Mouse (Mus musculus): Measurements from ENCODE around the gene Ubqln5. TPM values are rescaled to one million over a fixed set of nuclear protein-coding genes. Genes with fewer than 3 reads are reported as not detected.

Gene Ubqln5
- not detected for polyA plus RNA-seq (2017; shearing (Covaris generic))

GRCm38 (mm10) chr7:104129726-104130125, at the start of gene Ubqln5:
Ubqln5 (minus strand) TSS chr7:104129826.

GRCm38 (mm10) chr7:104150456-104150855, 20.8 kb upstream of the Ubqln5 start, which contains the start of gene Ubqlnl:
Ubqlnl (minus strand) TSS chr7:104150556.

GRCm38 (mm10) chr7:104143179-104143578, 13.6 kb upstream of the Ubqln5 start, which contains the start of gene Ubqln3:
Ubqln3 (minus strand) TSS chr7:104143279.

GRCm38 (mm10) chr7:104137305-104137704, 7.7 kb upstream of the Ubqln5 start, which contains the start of gene Olfr643:
Olfr643 (minus strand) TSS chr7:104137405.

GRCm38 (mm10) chr7:104104757-104104972, 25.0 kb downstream of the Ubqln5 start, which contains the start of gene Olfr646:
Olfr646 (plus strand) TSS chr7:104104873.

GRCm38 (mm10) chr7:104085365-104085764, 44.3 kb downstream of the Ubqln5 start, which contains the start of gene Olfr645:
Olfr645 (minus strand) TSS chr7:104085465.

Other genes starting within 250 kb of the Ubqln5 start
- not detected for gene Olfr66, start 243.6 kb downstream of the Ubqln5 start, polyA plus RNA-seq (2017; shearing (Covaris generic))
- gene Olfr64, start 235.3 kb downstream of the Ubqln5 start, polyA plus RNA-seq (2017; shearing (Covaris generic)): under 1 TPM; 0.05 to 0.42 TPM
- gene Olfr65, start 226.3 kb downstream of the Ubqln5 start, polyA plus RNA-seq (2017; shearing (Covaris generic)): not detected
- gene Olfr631, start 201.0 kb downstream of the Ubqln5 start, polyA plus RNA-seq (2017; shearing (Covaris generic)): not detected
- not detected for gene Olfr632, start 195.5 kb downstream of the Ubqln5 start, polyA plus RNA-seq (2017; shearing (Covaris generic))
- gene Olfr633, start 185.4 kb downstream of the Ubqln5 start, polyA plus RNA-seq (2017; shearing (Covaris generic)): not detected
- gene Olfr635, start 158.7 kb downstream of the Ubqln5 start, polyA plus RNA-seq (2017; shearing (Covaris generic)): under 1 TPM; 0.06 to 0.16 TPM
- not detected for gene Olfr638, start 131.1 kb downstream of the Ubqln5 start, polyA plus RNA-seq (2017; shearing (Covaris generic))
- gene Olfr639, start 112.5 kb downstream of the Ubqln5 start, polyA plus RNA-seq (2017; shearing (Covaris generic)): under 1 TPM; 0.04 to 0.12 TPM
- gene Olfr640, start 104.3 kb downstream of the Ubqln5 start, polyA plus RNA-seq (2017; shearing (Covaris generic)): not detected
- gene Olfr641, start 94.4 kb downstream of the Ubqln5 start, polyA plus RNA-seq (2017; shearing (Covaris generic)): not detected
- gene Olfr642, start 77.2 kb downstream of the Ubqln5 start, polyA plus RNA-seq (2017; shearing (Covaris generic)): under 1 TPM in 1 of 2 experiments, not detected in 1; 0.06 TPM
- gene 4930516K23Rik, start 68.4 kb downstream of the Ubqln5 start, polyA plus RNA-seq (2017; shearing (Covaris generic)): under 1 TPM; 0.05 to 0.47 TPM
- gene Olfr644, start 58.0 kb downstream of the Ubqln5 start, polyA plus RNA-seq (2017; shearing (Covaris generic)): under 1 TPM in 1 of 2 experiments, not detected in 1; 0.17 TPM
- under 1 TPM in 1 of 2 experiments, not detected in 1; 0.29 TPM for gene Olfr645, start 44.4 kb downstream of the Ubqln5 start, polyA plus RNA-seq (2017; shearing (Covaris generic))
- gene Olfr646, start 25.0 kb downstream of the Ubqln5 start, polyA plus RNA-seq (2017; shearing (Covaris generic)): under 1 TPM in 1 of 2 experiments, not detected in 1; 0.31 TPM
- not detected for gene Olfr643, start 7.6 kb upstream of the Ubqln5 start, polyA plus RNA-seq (2017; shearing (Covaris generic))
- not detected for gene Ubqln3, start 13.5 kb upstream of the Ubqln5 start, polyA plus RNA-seq (2017; shearing (Covaris generic))
- gene Ubqlnl, start 20.7 kb upstream of the Ubqln5 start, polyA plus RNA-seq (2017; shearing (Covaris generic)): not detected
- gene Olfm5, start 35.0 kb upstream of the Ubqln5 start, polyA plus RNA-seq (2017; shearing (Covaris generic)): under 1 TPM in 1 of 2 experiments, not detected in 1; 0.07 TPM
- under 1 TPM in 1 of 2 experiments, not detected in 1; 0.10 TPM for gene Olfr648, start 53.6 kb upstream of the Ubqln5 start, polyA plus RNA-seq (2017; shearing (Covaris generic))
- gene Olfr649, start 66.2 kb upstream of the Ubqln5 start, polyA plus RNA-seq (2017; shearing (Covaris generic)): not detected
- gene Trim6, start 89.0 kb upstream of the Ubqln5 start, polyA plus RNA-seq (2017; shearing (Covaris generic)): 1 to 10 TPM; 2.7 to 3.6 TPM
- 10 to 100 TPM; 41.8 to 55.6 TPM for gene Trim34a, start 114.6 kb upstream of the Ubqln5 start, polyA plus RNA-seq (2017; shearing (Covaris generic))
- 10 to 100 TPM; 25.7 to 25.9 TPM for gene Trim5, start 158.3 kb upstream of the Ubqln5 start, polyA plus RNA-seq (2017; shearing (Covaris generic))
- 100 to 1,000 TPM; 128 to 154 TPM for gene Trim12a, start 185.6 kb upstream of the Ubqln5 start, polyA plus RNA-seq (2017; shearing (Covaris generic))
- 1 to 10 TPM; 1.5 to 2.2 TPM for gene Trim34b, start 199.6 kb upstream of the Ubqln5 start, polyA plus RNA-seq (2017; shearing (Covaris generic))
- gene Trim12c, start 223.5 kb upstream of the Ubqln5 start, polyA plus RNA-seq (2017; shearing (Covaris generic)): 10 to 100 TPM; 19.3 to 21.5 TPM
- gene Trim30b, start 240.1 kb upstream of the Ubqln5 start, polyA plus RNA-seq (2017; shearing (Covaris generic)): 1 to 10 TPM in 1 of 2 experiments, under 1 TPM in 1; 0.69 to 1.5 TPM